Mouse (Mus musculus) c-Kit-positive CD71-negative TER-119-negative erythroid progenitor cells, embryonic 14.5 days (primary cell): ENCODE measurements around the gene Ryr2.

Source experiments
- DNase-seq: peaks from one replicate; pipeline ENCODE4 v3.0.0-alpha.2; 2013; ENCODE audit warnings: low read depth

The Ryr2 gene

DNA sequence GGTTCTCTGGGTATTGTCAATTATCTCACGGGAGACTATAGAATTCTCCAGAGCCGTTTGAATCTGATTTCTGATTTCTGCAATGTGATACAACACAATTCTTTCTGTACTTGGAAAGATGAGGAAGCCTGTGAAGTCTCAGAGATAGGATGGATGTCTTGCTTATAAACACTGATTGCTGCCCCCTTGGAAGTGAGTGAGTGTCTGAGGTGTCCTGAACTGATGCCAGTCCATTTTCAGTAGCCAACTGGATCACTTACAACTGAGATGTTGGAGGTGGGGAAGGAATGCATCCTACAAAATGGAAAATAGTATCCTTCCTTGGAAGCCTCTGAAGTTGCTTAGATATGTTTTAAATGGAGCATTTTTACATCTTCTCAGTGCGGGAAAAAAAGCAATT, 564.2 kb downstream of the Ryr2 start:
- no peak for DNase-seq

DNA sequence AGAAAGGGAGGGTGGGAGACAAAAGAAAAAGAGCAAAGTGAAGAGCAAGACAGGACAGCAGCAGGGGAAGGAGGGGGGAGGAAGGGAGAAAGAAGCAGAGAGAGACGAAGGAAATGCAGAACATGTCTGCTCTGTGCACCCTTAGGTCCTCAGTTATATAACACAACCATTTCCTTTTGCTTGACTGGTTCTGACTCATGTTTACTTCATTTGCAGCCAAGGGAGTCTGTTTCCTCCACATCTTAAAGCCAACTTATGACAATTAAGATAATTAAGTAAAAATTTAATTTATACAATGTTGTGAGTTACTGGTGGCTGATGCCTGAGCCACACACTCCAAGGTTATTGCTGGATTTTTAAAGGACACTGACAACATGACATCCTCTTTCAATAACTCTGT, 569.9 kb downstream of the Ryr2 start:
- DNase-seq: no peak

DNA sequence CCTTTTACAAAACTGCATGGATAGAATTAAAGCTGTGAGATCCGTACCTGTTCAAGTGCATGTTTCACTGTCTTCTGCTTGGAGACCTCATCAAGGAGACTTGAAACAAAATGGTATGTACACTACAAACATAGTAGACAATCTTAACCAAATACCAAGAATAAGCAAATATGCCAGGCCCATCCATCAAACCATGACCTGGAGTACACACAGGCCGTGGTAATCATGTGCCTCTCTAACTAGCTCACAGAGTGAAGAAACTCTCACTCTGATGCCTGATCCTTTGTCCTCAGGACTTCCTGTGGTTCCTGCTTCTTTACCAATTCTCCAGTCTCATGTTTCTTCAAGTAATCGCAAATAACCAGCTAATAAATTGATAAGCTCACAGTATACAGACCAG, 570.9 kb downstream of the Ryr2 start:
- DNase-seq: no peak

DNA sequence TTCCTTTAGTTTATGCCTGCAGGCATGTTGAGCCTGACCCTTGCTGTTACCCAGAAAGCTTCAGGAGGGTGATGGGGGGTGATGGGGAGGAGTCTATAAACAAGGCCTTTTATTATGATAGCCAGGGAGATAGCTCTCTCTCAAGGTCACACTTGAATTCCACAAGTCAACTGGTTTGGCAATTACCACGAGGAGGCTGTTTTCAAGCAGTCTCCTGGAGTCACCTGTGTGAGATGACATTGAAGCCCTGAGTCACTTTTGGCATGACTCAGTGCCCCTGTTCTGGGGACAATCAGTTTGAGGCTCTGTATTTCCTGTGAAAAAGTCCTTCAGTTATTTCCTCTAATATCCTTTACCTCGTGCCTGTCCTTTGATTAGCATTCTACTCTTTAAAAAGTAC, 573.5 kb downstream of the Ryr2 start:
- no peak for DNase-seq

DNA sequence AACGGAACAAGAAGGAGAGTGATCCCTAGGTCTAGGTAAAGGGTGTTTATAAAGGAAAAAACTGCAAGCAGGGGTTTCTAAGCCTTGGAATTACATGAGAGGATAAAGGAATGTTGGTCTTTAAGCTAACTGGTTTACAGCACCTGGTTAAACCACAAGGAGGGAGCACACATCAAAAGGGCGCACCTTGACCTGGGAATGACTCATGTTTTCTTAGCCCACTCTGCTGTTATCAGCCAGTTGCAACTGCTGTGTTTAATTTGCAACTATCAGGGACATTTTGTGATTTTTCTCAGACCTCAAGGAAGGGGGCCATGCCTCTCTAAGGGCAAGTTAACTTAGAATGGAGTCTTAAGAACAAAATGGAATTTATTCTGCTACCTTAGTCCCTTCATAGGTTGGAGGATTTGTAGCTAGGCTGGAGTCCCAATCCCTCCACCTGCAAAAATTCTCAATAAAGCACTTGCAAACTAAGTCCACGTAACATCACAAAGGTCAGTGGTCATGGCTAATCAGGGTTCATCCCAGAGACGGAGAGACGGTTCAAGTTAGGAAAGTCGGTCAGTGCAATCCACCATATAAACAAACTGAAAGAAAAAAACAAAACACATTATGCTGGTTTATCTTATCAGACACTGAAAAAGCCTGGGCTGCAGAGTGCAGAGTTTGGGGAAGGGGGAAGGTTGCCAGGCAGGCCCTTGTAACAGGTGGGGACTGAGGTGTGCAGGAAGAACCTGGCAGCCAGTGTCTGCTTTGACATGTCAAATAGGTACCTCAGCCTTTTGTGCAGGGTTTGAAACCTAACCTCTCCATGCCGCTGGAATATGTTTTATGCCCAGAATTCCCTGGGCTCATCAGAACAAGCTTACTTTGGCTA, 574.5 kb downstream of the Ryr2 start:
- DNase-seq: no peak

DNA sequence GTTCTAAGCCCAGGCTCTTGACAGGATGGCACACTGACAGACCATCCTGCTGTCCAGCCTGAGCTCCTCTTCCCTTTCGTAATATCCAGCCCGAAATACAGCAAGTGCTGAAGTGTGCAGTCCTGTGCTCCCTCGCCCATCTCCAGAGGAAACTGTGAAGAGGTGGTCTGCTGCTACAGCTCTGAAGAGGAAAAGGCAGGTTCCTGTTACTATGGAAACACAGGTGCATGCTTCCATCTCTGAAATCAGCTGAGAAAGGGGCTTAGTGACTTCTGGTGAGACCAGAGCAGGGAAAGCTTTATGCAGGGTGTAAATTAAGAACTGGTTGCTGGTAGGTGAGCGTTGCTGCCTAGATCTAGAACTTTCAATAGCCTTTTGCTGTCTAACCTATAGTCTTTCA, 583.1 kb downstream of the Ryr2 start:
- DNase-seq: no peak

DNA sequence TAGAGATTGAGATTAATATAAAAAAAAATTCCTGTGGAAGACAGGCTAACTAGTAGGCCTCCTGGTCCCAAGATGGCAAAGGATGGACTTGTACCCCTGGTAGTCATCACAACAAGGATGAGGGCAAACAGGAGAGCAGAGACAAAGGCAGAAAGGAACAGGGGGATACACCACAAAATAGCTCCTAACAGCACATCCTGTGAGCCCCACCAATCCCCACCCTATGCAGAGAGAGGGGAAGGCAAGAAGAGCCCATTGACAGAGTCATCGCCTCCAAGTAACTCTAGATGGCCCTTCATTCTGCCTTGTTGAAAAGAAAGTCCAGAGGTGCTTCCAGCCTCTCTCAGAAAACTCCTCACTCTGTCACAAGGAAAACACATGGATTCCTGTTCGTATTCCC, 586.0 kb downstream of the Ryr2 start:
- no peak for DNase-seq

- no peak for DNase-seq
These were observed 595.1 kb downstream of the Ryr2 start for GRCm38 (mm10) chr13:11511540-11512177.
